Mouse (Mus musculus) R1 (cell line): ENCODE measurements at regions not wholly inside any gene's neighbourhood (a gene's known extent, or its start where the extent isn't known, plus 50 kb on each side); places are given as distances from the start of the nearest gene placed in this dataset.

ENCODE experiments used
- DNase-seq: peaks from one replicate; pipeline ENCODE4 v3.0.0-alpha.2; 2018; ENCODE audit warnings: low read depth, low spot score

DNA sequence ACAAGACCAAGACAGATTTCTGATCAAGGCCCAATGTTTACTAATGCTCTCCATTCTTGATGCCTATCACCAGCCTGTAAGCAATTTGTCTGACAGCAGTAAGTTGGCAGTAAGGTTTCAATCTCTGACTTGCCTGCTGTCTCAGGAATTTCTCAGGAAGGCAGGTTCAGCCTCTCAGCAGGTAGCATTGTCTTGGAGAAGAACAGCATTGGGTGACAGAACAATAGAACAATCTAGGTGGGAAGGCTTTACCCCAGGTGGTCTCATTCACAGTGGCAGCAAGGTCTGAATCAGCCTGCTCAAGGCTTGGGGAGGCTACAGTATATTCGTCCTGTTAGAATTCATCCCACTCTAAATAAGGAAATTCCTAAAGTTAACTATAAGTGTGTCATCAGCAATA lies 81.2 kb upstream of the Chordc1 start:
- DNase-seq = peak; percentile 74

DNA sequence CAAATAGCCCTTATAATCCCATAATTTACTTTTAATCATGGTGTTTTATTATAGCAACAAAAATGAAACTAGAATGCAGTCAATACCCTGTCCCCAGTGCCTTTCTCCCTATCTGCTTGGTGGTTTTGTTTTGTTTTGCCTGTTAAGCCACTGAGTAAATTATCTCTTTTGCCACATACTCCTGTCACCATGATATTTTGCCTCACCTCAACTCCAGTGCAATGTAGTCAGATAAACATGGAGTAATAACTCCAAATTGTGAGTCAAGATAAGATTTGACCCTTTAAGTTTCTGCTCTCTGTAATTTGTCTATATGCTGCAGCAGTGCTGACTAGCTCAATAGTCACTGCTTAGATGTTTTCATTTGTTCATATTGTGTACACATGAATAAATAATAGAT lies 65.3 kb upstream of the Chordc1 start:
- no peak for DNase-seq

DNA sequence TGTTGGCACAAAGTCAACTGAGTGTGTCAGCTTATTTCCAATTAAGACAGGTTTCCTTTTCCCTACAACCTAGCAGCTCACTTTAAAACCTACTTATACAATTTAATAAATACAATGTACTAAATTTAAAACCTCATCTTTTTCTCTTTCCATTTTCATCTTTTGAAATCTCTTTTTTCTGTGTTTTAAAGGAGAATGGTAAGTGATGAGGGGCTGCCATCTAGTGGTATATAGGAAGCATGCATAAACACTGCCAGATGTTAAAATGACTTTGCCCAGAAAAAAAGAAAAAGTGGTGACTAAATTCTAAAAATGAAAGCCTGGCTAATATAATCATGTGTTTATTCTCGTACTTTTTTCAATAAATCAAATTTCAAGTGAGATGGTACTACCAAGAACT lies 62.0 kb upstream of the Chordc1 start:
- peak; percentile 38 for DNase-seq
